Mouse (Mus musculus) natural killer cell, adult 2 months (primary cell): ENCODE measurements around the gene C1qtnf1.

Experiments used
- DNase-seq, 2 experiments: peaks; one replicate each; pipeline ENCODE4 v3.0.0; 2022; ENCODE audit warnings: low spot score in 2 of 2

C1qtnf1 gene

DNA sequence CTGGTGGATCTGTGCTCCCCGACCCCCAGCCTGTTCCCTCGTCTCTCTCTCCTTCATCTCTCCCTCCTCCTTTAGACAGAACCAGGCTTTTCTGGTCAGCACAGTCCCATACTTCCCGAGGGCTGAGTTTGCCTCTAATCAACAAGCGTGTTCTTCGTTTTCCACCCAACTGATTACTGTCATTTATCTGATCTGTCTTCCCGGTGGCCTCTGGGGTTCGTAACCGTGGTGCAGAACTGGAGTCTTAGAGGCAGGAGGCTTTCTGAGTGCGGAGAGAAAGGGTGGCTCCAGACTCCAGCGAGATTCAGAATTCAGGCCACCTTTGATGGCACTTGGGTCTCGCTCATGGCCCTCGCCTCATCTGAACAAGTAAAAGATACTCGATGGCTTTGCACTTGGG is 6.1 kb downstream of the C1qtnf1 start:
- no peak for DNase-seq

DNA sequence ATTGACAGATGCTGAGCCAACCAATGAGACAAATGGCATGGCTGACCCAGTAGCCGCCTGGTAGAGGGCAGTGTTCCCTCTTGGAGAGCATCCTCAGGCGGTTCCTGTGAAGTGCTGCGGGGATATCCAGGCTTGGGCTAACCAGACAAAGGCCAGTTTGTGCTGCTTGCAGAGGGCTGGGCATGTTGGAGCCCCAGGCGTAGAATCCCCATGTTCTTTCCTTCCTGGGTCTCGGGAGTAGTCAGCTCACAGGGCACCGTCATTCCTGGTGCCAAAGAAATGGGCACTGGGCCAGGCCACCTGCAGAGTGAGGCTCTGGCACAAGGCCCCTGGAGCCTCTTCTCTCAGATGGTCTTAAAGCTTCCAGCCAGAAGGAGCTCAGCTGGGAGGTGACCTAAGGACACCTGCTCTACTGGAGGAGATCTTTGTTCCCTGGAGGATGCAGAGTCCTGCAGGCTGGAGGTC is 8.5 kb downstream of the C1qtnf1 start:
- DNase-seq = no peak

GRCm38 (mm10) chr11:118438665-118439414 is 10.8 kb downstream of the C1qtnf1 start:
- no peak for DNase-seq

DNA sequence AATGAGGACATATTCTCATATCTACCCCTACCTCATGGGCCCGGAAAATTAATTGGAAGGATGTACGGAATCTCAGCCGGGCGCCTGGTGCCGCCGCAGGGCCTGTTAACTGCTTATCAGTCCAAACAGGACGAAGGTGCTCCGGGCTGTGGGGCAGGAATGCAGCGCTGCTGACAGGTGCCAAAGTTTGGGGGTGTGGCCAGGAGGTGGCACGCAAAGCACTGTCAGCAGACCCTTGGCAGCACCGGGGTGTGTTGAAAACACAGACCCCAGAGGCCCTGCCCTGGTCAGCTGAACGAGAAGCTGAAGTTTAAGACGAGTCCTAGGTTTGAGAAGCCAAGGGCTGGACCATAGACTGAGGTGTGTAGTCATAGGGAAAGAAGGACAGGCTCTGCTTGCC is 14.7 kb downstream of the C1qtnf1 start:
- no peak for DNase-seq

- peak; percentile 60 to 67 for DNase-seq
These were observed 15.4 kb downstream of the C1qtnf1 start for GRCm38 (mm10) chr11:118443201-118443970.

DNA sequence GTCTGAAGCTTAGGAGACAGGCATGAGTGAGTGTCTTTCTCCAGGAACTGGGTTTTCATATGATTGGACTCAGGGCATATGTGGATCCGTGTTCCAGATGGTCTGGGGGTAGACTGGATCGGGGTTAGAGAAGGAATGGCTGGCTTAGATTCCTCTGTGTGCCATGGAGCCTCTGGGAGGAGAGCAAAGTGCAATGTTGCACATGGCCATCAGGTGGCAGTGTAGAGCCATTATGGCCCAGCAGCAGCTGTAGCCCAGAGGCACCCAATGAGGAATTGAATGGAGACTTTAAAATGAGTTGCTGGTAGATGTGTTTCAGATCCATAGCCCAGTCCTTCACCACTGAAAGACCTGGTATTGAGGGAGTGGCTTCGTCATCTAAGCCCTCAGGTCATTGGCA is 17.8 kb downstream of the C1qtnf1 start:
- peak; percentile 58 to 61 for DNase-seq

DNA sequence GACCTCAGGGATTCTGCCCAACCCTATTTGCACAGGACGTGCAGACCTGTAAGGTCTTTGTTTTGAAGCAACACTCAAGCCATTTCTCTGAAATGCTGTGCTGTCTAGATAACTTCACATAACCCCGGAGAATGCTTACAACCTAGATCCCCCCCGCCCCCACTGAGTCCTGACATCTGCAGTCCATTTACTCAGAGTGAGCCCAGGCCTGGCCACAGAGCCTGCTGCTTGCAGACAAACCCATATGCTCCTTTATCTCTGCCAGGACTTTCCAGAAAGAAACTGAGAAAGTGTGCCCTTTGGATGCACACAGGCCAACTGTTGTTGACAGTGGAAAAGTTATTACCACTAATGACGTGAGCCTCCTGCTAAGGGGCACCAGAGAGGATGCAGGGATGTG is 19.3 kb downstream of the C1qtnf1 start:
- DNase-seq = no peak

DNA sequence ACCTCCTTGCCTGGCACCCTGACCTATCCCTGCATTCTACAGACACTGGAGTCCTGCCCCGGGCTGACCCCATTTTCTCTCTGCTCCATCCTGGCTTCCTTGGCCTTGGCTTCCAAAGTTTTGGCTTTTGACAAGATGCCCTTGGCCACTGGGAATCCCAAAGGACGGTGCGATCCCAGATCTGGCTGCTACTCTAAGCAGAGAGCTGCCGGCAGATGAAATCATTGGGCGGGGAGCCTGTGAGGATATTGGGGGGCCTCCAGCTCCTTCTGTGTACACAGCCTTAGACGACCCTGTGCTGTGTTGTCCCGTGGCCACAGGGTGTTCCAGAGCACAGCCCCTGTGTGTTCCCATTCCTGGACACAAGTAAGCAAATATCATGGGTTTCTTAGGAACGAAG is 20.4 kb downstream of the C1qtnf1 start:
- no peak for DNase-seq

GRCm38 (mm10) chr11:118451211-118451610 is 23.2 kb downstream of the C1qtnf1 start:
- no peak for DNase-seq

DNA sequence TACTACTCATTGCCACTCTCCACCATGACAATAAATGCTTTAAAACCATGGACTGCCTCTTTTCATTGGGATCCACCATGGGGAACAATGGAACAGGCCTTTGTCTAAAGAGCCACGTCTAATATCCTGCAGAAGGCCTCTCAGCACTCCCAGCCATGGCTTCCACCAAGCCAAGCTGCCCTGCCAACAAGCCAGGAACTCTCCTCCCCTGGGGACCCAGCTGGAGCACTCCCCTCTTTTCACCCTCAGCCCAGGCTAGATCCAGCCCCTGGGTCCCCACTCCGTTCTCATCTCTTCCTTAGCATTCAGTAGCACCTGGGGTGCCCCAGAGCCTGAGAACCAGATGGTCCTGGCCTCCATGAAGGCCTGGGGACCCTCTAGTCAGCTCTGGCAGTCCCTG is 25.0 kb downstream of the C1qtnf1 start:
- DNase-seq = no peak

- no peak for DNase-seq
These were observed 26.1 kb downstream of the C1qtnf1 start for GRCm38 (mm10) chr11:118453886-118454671.

DNA sequence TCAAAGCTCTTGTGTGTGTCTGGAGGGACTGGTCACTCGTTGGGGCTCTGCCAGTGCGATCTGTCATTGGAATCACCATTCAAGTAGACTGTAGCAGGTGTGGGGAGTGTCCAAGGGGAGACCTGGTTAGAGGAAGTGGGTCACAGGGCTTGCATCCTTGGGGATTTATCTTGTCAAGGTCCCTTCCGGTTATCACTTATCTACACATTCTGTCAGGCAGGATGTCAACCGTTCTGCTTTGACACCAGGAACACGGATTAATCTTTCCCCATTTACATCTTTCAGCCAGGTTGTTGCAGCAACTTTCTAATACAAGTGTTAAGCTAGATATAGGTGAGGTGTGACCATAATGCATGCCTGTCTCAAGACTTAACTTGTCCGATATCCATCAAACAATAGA is 27.8 kb downstream of the C1qtnf1 start:
- no peak for DNase-seq

GRCm38 (mm10) chr11:118456937-118457336 is 28.9 kb downstream of the C1qtnf1 start:
- DNase-seq = no peak

DNA sequence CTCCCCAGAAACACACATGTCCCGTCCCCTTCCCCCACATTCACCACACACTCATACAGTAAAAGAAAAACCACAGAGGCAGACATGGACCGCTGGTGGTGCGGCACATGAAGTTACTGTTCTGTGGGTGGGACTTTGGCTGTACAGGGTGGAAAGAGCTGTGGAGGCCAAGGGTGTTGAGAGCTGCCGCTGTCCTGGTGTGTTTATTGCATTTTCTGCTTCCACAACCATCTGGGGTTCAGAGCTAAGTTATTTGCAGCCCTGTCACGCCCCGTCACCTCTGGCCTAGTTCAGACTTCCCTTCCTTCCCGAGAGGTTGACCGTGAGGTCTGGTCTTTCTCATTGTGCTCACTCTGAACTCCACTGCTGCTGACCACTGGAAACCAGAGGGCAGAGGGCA is 31.0 kb downstream of the C1qtnf1 start:
- peak; percentile 22 to 27 for DNase-seq

- DNase-seq = no peak
These were observed 31.5 kb downstream of the C1qtnf1 start for GRCm38 (mm10) chr11:118459536-118459935.

- peak in 1 of 2 experiments; percentile 48 for DNase-seq
These were observed 32.3 kb downstream of the C1qtnf1 start for GRCm38 (mm10) chr11:118460280-118460679.

- DNase-seq = no peak
These were observed 39.5 kb downstream of the C1qtnf1 start for GRCm38 (mm10) chr11:118467441-118468035.

GRCm38 (mm10) chr11:118469509-118470160 is 41.6 kb downstream of the C1qtnf1 start:
- no peak for DNase-seq

- DNase-seq = peak; percentile 15 to 21
These were observed 42.4 kb downstream of the C1qtnf1 start for GRCm38 (mm10) chr11:118470234-118470966.

GRCm38 (mm10) chr11:118471676-118472075 is 43.7 kb downstream of the C1qtnf1 start:
- no peak for DNase-seq

GRCm38 (mm10) chr11:118473161-118473560 is 45.2 kb downstream of the C1qtnf1 start:
- no peak for DNase-seq
